Mouse (Mus musculus) liver, embryonic 11.5 days (tissue): Measurements from ENCODE around the gene Gm13757. TPM values are rescaled to one million over a fixed set of nuclear protein-coding genes. Genes with fewer than 3 reads are reported as not detected.
"Not testable (repeated sequence)": the region's sequence is repeated elsewhere in the genome, so short reads cannot be mapped to it uniquely, and the experiment has no call there.

Experiments used
- ATAC-seq: fragments of 200-750 bp; cut with Nextera tagmentation; replicated peaks from 2 replicates; pipeline ENCODE4 v1.8.0; 2017; ENCODE audit warnings: moderate number of reproducible peaks, mild to moderate bottlenecking, moderate TSS enrichment, moderate library complexity; ENCODE audit not compliant: low FRiP score
- DNase-seq: peaks from one replicate; pipeline ENCODE4 v3.0.0-alpha.2; 2017; ENCODE audit warnings: low spot score
- H3K27ac ChIP-seq: fragments of 300-500 bp; sonication (generic); 2 replicates; pipeline ENCODE4 v1.5.1; 2014; ENCODE audit warnings: mild to moderate bottlenecking, low read depth, low read length, control low read depth
- H3K27me3 ChIP-seq: fragments of 300-500 bp; sonication (generic); replicated peaks from 2 replicates; pipeline ENCODE4 v1.6.1; 2014; ENCODE audit warnings: low read length, mixed read lengths; ENCODE audit not compliant: control insufficient read depth, insufficient read depth
- H3K36me3 ChIP-seq: fragments of 300-500 bp; sonication (generic); 2 replicates; pipeline ENCODE4 v1.6.1; 2014; ENCODE audit warnings: mild to moderate bottlenecking, low read length, moderate library complexity, mixed read lengths; ENCODE audit not compliant: control insufficient read depth, insufficient read depth
- H3K4me1 ChIP-seq: fragments of 300-500 bp; sonication (generic); replicated peaks from 2 replicates; pipeline ENCODE4 v1.6.1; 2014; ENCODE audit warnings: low read length, mixed read lengths; ENCODE audit not compliant: control insufficient read depth, insufficient read depth
- H3K4me2 ChIP-seq: fragments of 300-500 bp; sonication (generic); 2 replicates; pipeline ENCODE4 v1.6.1; 2014; ENCODE audit warnings: mild to moderate bottlenecking, control low read depth, moderate library complexity
- H3K4me3 ChIP-seq: fragments of 300-500 bp; sonication (generic); 2 replicates; pipeline ENCODE4 v1.5.1; 2014; ENCODE audit warnings: low read depth, low read length, control low read depth
- H3K9ac ChIP-seq: fragments of 300-500 bp; sonication (generic); 2 replicates; pipeline ENCODE4 v1.6.1; 2014; ENCODE audit warnings: low read depth, low read length, control low read depth
- H3K9me3 ChIP-seq: fragments of 300-500 bp; sonication (generic); 2 replicates; pipeline ENCODE4 v1.6.1; 2016; ENCODE audit warnings: low read length, inconsistent platforms, mixed read lengths; ENCODE audit not compliant: control insufficient read depth
- WGBS: fragments of 180-500 bp; shearing (Covaris S2); extraction: QIAGEN DNeasy Blood & Tissue Kit; methylation state at CpG from one replicate; pipeline ENCODE4 v1.1.7; 2014; 5-methylcytosine and 5-hydroxymethylcytosine counted together
- polyA plus RNA-seq: library from polyadenylated mRNA; unstranded; fragments of >200 nt; fragmentation: Nextera tagmentation; extraction: Ambion mirVana; gene quantifications from 2 replicates; pipeline ENCODE4 v1.2.1, GENCODE M21; 2014

Gm13757 gene
- polyA plus RNA-seq, result not detected in 2 replicates

DNA sequence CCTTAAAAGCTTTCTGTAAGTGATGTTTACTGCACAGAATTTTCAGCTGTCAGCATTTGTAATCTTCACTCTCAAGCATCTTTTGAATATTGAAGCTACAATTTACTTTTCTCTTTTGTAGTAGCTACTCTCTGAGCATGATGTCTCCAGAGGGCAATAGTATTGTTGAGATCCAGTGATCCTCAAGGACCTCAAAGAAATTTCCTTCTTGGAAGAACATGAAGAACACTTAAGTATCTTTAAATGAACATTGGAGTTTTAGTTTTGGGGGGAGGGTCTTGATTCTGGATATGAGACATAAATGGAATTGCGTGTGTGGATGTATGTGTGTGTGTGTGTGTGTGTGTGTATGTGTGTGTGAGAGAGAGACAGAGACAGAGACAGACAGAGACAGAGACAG, at the start of gene Gm13757:
Gene Gm13757 (minus strand): TSS at position 101 of the 400 bp plus-strand sequence.
- Histone ChIP-seq H3K4me1 (no peaks in the 10 kb centered on the region), H3K27ac (no peak within 1 kb of the TSS), H3K36me3 (no peaks in the 10 kb centered on the region), H3K27me3 (no peaks in the 10 kb centered on the region), H3K9me3 (no peaks in the 10 kb centered on the region), H3K9ac (no peak within 1 kb of the TSS), H3K4me2 (no peak within 1 kb of the TSS), H3K4me3 (no peak within 1 kb of the TSS)
- no peak for DNase-seq
- no peak for ATAC-seq
- 92% methylated on average over 1 of the region's 1 CpGs for WGBS

GRCm38 (mm10) chr2:88493020-88493419, 44.1 kb upstream of the Gm13757 start, which contains the start of gene Olfr1185-ps1:
Gene Olfr1185-ps1 (plus strand): TSS chr2:88493320.
- Histone ChIP-seq H3K36me3 (no peaks in the 10 kb centered on the region), H3K9ac (no peak within 1 kb of the TSS), H3K27me3 (no peaks in the 10 kb centered on the region), H3K4me1 (no peaks in the 10 kb centered on the region), H3K4me2 (no peak within 1 kb of the TSS), H3K27ac (no peak within 1 kb of the TSS), H3K4me3 (no peak within 1 kb of the TSS), H3K9me3 (no peaks in the 10 kb centered on the region)
- ATAC-seq, result no peak
- 70% methylated on average over 2 of the region's 2 CpGs for WGBS
- no peak for DNase-seq

DNA sequence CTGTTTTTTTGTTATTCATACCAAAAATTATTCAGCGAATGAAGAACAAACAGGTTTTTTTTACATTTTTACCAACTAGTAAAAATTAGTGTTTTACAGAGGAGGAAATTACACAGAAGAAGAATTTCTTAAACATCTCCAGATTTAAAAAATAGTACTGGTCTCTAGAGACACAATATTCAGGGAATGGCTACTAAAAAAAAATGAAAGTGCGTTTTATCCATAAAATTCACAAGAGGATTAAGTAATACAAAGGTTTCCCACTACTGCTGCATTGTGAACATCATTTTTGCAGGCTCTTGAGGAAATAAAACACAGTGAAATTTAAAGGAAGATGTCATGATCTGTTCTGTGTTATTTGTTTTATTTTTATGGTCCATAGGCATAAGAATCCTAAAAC, 34.4 kb upstream of the Gm13757 start, which contains the start of gene Olfr1184:
Gene Olfr1184 (plus strand): TSS at position 301 of the 400 bp plus-strand sequence.
- WGBS, result 79% methylated on average over 2 of the region's 2 CpGs

DNA sequence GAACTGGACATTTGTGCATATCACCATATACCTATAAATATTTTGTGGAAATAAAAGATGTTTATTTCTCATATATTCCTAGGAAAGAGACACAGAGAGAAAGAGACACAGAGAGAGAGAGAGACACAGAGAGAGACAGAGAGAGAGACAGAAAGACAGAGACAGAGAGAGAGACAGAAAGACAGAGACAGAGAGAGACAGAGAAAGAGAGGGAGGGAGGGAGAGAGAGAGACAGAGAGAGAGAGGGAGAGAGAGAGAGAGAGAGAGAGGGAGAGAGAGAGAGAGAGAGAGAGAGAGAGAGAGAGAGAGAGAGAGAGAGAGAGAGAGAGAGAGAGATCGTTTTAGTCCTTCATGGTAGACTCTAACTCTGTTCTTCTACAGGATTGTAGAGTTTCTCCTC, 5.6 kb upstream of the Gm13757 start, which contains the start of gene Olfr1183:
Gene Olfr1183 (plus strand): TSS at position 301 of the 400 bp plus-strand sequence.
- 93% methylated on average over 1 of the region's 1 CpGs for WGBS
- not testable (repeated sequence) for H3K27ac ChIP-seq, H3K4me2 ChIP-seq, H3K4me3 ChIP-seq, H3K9me3 ChIP-seq, H3K4me1 ChIP-seq, ATAC-seq, H3K36me3 ChIP-seq, H3K9ac ChIP-seq, DNase-seq, H3K27me3 ChIP-seq

More for the DNA sequence above, 34.4 kb upstream of the Gm13757 start, which contains the start of gene Olfr1184:
- Histone ChIP-seq H3K4me1 (no peaks in the 10 kb centered on the region), H3K4me3 (no peak within 1 kb of the TSS), H3K27ac (no peak within 1 kb of the TSS), H3K9ac (no peak within 1 kb of the TSS), H3K27me3 (no peaks in the 10 kb centered on the region), H3K9me3 (no peaks in the 10 kb centered on the region), H3K4me2 (no peak within 1 kb of the TSS), H3K36me3 (no peaks in the 10 kb centered on the region)
- no peak for ATAC-seq
- DNase-seq, result no peak

DNA sequence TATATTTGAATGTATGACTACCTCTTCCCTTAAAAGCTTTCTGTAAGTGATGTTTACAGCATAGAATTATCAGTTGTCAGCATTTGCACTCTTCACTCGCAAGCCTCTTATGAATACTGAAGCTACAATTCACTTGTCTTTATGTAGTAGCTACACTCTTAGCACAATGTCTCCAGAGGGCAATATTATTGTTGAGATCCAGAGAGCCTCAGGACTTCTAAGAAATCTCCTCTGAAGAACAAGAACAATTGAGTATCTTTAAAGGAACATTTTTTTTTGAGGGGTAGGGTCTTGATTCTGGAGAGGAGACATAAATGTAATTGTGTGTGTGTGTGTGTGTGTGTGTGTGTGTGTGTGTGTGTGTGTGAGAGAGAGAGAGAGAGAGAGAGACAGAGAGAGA, 22.9 kb downstream of the Gm13757 start, which contains the start of gene Olfr1181:
Gene Olfr1181 (minus strand): TSS at position 101 of the 400 bp plus-strand sequence.
- no peak for ATAC-seq
- H3K9me3 ChIP-seq, result no peaks in the 10 kb centered on the region
- no peak within 1 kb of the TSS for H3K4me3 ChIP-seq
- H3K36me3 ChIP-seq, result no peaks in the 10 kb centered on the region
- H3K4me1 ChIP-seq, result no peaks in the 10 kb centered on the region
- H3K27me3 ChIP-seq, result no peaks in the 10 kb centered on the region
- H3K27ac ChIP-seq, result no peak within 1 kb of the TSS
- H3K4me2 ChIP-seq, result no peak within 1 kb of the TSS
- no peak within 1 kb of the TSS for H3K9ac ChIP-seq
- 76% methylated on average over 1 of the region's 1 CpGs for WGBS
- no peak for DNase-seq

DNA sequence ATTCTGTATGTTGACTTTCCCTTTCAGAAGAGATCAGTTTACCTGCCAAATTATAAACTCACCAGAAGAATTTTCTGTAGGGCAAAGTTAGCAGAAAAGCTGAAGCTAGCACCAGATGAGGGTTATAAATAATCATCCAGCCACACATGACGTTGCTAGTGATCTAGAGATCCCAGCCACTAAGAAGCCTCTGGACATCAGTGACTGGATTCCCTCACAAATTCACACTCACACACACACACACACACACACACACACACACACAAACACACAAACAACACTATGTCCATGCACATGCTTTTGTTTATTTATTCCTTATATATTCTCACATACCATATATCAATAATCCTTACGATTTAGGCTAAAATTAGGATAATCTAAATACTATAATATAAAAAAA, 29.9 kb downstream of the Gm13757 start, which contains the start of gene Olfr1180:
Gene Olfr1180 (minus strand): TSS at position 101 of the 400 bp plus-strand sequence.
- no peaks in the 10 kb centered on the region for H3K9me3 ChIP-seq
- no peak for DNase-seq
- ATAC-seq, result no peak
- no peak within 1 kb of the TSS for H3K27ac ChIP-seq
- no peaks in the 10 kb centered on the region for H3K36me3 ChIP-seq
- no peak within 1 kb of the TSS for H3K4me3 ChIP-seq
- 75% methylated on average over 2 of the region's 2 CpGs for WGBS
- no peak within 1 kb of the TSS for H3K9ac ChIP-seq
- H3K4me2 ChIP-seq, result no peak within 1 kb of the TSS
- H3K27me3 ChIP-seq, result no peaks in the 10 kb centered on the region
- no peaks in the 10 kb centered on the region for H3K4me1 ChIP-seq

DNA sequence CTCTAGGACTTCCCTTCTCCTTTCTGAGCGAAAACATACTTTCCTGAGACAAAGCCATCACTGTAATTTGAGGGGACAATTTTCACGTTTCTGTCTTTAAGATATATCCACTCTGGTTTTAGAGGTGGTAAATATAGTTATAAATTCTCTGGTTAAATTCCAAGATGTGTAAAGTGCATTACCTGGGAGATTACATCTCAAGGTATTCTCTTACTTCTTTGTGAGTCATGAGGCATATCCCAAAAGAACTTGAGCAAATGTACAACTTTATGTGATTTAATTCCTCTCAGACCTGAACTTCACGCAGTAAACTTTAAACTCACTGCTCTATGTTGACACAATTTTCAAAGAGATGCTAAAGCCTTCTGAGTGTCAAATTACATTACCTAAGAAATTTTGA, 42.6 kb downstream of the Gm13757 start, which contains the start of gene Olfr1179:
Gene Olfr1179 (minus strand): TSS at position 101 of the 400 bp plus-strand sequence.
- no peak for ATAC-seq
- H3K27ac ChIP-seq, result no peak within 1 kb of the TSS
- no peaks in the 10 kb centered on the region for H3K9me3 ChIP-seq
- no peaks in the 10 kb centered on the region for H3K4me1 ChIP-seq
- H3K27me3 ChIP-seq, result no peaks in the 10 kb centered on the region
- H3K9ac ChIP-seq, result no peak within 1 kb of the TSS
- WGBS, result 82% methylated on average over 3 of the region's 3 CpGs
- no peaks in the 10 kb centered on the region for H3K36me3 ChIP-seq
- no peak within 1 kb of the TSS for H3K4me3 ChIP-seq
- DNase-seq, result no peak
- no peak within 1 kb of the TSS for H3K4me2 ChIP-seq
